Mouse (Mus musculus) urinary bladder, postnatal 10 days (tissue): ENCODE measurements around the gene Pla2g12a.

ENCODE experiments used
- DNase-seq: peaks from one replicate; pipeline ENCODE4 v3.0.0; 2022; ENCODE audit warnings: low spot score

Gene Pla2g12a

DNA sequence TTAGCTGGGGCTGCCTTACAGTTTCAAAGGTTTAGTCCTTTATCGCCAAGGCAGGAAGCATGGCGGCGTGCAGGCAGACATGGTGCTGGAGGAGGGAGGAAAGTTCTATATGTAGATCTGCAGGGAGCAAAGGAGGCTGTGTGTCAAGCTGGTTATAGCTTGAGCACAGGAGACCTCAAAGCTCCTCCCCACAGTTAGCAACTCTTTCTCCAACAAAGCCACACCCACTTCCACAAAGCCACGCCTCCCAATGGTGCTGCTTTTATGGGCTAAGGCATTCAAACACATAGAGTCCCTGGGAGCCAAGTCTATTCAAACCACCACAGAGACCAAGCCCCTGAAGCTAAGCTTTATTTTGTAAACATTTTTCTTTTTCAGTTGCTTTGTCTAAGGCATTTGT lies 20.5 kb downstream of the Pla2g12a start:
- no peak for DNase-seq

DNA sequence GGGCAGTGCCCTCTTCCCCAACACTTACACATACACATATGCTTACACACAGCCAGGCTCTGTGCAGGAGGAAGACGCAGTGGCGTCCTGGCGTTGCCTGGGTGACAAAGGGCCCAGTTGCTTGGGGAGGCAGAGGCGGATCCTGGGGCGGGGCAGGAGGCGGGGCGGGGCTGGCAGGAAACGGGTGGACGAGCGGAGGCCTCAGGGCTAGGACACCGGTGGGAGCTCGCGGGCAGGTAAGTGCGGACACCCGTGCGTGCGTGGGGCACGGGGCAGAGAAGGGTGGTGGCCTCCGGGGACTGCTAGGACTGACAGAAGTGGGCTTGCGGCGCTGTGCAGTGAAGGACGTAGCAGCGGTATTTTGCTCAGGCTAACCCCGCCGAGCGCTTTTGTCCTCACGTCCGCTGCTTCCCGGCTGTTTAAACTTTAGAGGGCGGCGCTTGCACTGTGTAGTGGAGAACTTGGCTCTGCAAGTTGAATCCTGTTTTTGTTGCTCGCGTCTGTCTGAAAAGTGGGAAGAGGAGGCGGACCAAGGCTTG lies 22.9 kb downstream of the Pla2g12a start, which contains the start of gene Casp6:
TSS of gene Casp6 (plus strand) at position 155 of the 539 bp plus-strand sequence.
- peak; percentile 31 for DNase-seq

DNA sequence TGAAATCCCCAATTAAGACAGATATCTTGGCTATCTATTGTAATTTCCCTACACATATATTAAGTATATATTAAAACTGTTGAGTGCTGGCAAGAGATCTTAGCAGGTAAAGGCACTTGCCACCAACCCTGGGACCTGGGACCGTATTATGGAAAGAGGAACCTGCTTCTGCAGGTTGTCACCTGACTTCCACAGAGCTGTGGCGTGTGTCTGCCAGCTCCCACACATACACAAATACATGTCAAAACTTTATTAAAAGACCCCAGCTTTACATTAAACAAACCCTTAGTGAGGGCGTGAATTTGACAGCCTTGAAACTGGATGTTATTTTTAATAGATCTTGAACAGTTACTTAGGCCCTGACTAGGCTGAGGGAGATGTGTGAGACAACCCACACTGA lies 25.0 kb downstream of the Pla2g12a start:
- DNase-seq = no peak

DNA sequence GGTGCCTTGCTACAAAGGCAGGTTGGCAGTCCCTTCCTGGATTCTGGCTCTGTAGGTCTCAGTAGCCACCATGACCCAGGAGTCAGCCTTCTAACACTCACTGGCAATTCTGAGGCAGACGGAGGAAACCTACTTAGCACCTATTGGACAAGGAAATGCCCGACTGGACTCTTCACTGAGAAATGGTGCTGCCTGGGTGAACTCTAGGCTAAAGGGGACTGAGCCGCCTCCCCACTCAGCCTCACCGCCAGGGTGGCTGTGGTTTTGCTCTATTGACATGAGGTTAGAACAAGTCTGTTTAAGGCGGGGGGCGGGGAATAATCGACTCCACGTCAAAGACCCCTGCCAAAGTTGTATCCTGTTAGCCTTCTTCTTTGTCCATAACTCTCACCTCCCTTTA lies 25.5 kb downstream of the Pla2g12a start:
- DNase-seq = no peak

DNA sequence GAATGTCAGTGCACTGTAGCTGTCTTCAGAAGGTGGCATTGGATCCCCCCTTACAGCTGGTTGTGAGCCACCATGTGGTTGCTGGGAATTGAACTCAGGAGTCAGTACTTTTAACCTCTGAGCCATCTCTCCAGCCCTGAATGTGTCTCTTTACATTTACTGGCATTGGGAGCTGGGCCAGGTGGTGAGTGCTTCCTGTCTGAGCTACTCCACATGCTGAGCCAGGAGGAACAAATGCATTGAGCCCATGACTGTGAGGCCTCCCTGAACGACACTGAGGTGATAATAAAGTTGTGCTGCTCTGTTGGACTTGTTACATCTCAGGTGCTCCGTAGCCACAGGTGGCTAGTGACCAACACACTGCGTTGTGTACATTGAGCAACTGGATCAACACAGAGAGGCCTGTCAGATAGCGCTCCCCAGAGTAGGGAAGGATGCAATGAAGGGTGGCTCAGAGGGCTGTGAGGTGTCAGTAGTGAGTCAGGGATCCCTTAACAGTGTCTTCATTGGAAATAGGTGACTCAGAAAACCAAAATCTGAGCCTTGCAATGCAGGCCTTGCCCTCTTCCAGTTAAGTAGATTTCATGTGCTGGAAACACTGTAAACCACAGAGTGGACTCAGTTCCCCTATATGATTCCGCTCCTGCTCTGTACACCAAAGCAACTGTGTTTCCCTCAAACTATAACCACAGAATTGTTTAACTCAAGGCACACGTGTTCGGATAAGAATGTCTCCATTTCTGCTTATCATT lies 26.2 kb downstream of the Pla2g12a start:
- DNase-seq = no peak

DNA sequence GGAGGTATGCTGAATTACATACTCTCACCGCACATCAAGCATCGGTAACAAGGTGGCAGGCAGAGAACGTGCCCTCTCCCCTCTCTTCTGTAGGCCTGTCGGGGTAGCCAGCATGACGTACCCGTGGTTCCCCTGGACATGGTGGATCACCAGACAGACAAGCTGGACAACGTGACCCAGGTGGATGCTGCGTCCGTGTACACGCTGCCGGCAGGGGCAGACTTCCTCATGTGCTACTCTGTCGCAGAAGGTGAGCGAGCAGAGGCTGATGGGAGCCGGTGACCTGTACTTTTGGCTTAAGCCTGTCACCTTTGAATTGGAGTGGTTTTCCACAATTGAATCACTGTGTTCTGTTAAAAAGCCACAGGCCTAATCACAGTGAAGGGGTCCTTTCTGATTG lies 33.6 kb downstream of the Pla2g12a start:
- no peak for DNase-seq

DNA sequence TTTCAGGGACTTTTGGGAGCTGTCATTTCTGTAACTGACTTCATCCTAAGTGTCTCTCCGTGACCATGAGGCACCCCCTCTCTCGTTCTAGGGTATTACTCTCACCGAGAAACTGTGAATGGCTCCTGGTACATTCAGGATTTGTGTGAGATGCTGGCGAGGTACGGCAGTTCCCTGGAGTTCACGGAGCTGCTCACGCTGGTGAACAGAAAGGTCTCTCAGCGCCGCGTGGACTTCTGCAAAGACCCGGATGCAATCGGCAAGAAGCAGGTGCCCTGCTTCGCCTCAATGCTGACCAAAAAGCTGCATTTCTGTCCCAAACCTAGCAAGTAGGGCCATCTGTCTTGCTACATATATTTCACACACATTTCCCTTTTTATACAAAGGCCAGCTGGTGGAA lies 34.8 kb downstream of the Pla2g12a start:
- no peak for DNase-seq

DNA sequence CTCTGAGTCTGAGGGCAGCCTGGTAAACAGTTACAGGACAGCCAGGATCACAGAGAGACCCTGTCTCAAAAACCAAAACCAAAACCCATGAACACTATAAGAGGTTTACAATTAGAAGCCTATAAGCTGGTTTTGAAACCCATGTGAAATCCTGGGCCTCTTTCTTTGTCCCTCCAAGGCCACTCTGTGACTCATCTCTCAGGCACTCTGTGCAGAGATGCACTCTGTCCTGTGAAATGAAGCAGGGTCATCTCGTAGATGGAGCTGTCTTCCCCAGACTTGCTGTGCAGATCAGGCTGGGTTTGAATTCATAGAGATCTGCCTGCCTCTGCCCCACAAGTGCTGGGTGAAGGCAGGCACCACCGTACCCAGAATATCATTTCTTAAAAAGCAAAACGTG lies 39.0 kb downstream of the Pla2g12a start:
- no peak for DNase-seq

DNA sequence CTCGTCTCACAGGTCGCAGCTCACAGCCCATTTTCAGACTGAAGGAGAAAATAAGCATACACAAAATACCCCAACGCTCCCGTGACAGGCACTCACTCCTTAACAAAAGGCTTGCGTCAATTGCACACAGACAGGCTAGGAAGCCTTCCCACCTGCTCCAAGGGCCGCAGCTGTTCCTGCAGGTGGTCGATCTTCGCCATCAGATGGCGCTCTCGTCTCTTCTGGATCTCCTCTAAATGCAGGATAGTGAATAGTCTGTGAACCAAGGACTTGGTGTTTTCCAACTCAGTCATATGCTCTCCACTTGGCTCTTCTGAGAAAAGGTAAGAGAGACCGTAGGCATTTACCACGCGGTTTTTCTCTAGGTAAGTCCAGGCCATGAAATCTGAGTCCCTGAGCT lies 40.0 kb downstream of the Pla2g12a start:
- DNase-seq = no peak

DNA sequence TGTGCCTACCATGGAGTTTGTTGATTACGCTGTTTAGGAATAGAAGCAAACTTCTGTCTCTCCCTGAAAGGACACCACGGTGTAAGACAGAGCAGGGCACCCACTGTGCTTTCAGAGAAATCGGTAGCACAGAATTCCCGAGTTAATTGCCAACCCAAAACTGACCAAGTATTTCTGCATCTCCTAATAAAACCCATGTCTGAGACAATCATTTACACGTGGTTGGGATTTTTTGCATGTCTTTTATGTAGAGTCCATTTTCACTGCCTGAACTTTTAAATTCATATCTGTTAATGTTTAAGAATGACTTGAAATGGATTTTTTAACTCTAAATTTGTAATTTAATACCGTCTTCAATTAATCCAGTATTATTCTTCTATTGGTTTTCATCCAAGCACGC lies 45.2 kb downstream of the Pla2g12a start:
- no peak for DNase-seq

DNA sequence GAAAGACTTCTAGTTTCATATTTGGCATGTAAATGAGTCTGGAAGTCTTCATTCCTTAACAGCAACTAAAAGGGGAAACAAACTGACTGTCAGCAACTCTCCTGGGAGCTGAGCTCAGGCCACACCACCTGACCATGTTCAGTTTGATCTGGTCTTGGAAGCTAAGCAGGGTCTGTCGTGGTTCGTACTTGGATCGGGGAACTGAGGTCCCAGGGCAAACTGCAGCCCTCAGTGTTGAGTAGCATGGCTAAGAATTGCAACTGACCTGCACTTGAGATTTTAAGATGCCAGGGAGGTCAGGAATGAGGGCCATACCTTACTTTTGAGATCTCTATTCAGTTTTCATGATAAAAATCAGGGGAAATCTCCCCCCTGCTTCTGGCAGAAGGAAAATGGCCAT lies 47.5 kb downstream of the Pla2g12a start:
- DNase-seq = no peak

DNA sequence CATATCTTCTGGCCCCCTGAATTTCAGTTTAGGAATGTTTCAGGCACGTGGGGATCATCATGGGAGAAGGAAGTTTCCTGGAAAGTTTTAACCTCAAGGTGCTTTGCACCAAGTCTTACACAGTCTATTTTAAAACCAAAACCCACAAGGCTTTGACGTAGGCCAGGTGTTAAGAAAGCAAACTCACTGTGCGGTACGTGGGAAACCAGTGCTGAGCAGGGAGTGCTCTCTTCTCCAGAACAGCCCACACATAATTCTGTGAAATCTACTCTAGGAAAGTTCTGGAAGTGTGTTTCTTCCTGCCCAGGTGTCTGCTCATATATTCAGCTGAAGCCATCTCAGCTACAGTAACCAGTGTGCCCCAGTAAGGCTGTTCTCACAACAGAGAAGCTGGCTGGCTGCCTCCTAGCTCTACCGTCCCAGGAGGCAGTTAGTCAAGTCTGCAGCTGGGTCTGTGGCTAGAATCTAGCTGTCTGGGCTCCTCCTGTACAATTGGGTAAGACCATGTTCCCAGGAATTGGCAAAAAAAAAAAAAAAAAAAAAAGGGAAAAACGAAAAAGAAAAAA lies 51.9 kb downstream of the Pla2g12a start:
- no peak for DNase-seq

DNA sequence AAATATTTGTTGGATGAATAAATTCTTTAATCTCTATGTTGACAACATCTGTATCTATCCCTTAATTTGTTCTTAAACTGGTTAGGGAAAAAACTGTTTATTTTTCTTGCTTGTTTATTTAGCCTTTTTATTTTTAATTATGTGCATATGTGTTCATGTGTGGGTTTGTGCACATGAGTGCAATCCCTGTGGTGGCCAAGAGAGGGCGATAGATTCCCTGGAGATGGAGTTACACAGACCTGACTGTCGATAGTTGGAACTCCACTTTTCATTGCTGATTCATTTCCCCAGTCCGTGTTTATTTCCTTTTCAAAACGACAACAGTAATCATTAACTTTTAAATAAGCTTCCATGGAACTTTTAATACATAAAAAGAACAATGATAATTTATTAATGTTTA lies 54.0 kb downstream of the Pla2g12a start:
- DNase-seq = no peak

DNA sequence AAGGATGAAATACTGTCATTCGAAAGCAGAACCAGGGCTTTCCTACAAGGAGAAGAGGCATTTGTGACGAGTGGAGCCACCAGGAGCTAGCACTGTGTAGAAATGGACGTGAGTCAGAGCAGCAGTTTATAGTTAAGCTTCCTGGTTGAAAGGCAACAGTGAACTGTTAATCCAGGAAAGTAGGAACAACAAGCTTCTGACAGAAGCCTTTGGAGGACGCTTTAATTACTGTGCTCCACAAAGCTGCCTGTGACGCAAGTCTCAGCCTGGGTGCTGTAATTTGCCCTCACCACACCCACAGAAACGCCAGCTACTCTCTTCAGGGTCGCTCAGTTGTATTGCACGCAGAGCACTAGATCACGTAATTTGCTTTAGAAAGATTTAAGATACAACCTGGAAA lies 58.2 kb downstream of the Pla2g12a start:
- DNase-seq = no peak

DNA sequence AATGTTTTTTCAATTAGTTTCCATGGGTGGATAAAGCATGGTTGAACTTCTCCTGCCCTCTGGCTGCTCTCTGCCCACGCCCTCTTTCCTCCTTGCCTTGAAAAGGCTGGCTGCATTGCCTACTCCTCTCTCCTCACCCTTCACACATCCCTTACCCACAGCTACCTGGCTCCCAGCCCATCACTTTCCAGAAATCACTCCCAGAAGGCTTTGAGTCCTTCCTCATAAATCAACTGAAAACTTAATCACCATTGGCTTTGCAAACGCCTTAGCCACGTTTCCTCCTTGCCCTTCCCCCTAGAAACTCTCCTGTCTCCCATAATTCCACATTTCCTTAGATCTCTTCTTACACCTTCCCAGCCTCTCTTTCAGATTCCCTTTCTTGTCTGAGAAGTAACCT lies 59.4 kb downstream of the Pla2g12a start:
- DNase-seq = no peak

DNA sequence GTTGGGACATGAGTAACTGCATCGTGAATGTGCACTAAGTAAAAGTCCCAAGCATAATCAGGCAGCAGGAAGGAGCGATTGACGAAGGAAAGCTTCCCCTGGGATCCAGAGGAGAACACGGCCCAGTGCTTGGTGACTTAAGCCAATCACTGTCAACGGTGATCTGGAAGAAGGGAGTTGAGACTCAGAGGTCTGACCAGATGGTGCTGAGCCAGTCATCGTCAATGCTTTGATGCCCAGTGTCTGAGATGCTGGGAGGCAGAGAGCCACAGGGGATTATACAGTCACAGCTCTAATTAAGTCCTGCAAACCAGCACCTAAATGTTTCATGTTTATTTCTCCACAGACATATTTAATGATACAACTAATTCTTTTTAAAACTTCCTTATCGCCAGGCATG lies 60.7 kb downstream of the Pla2g12a start:
- no peak for DNase-seq

DNA sequence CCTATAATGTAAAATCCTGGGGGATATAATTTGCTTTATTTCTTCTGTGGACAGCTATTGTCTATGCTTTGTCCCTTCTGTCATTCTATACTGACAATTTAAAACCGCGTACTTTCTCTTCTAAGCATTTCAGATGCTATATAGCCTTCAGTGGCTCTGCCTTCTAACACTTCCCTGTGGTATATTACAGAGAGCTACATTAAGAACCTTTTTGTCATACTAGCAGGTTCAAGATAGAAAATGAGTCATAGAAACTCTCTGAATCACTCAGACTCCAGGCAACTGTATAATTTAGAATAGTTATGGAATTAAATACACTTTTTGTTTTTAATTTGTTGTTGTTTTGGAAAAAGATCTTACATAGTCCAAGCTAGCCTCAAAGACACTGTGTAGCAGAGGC lies 62.4 kb downstream of the Pla2g12a start:
- no peak for DNase-seq

DNA sequence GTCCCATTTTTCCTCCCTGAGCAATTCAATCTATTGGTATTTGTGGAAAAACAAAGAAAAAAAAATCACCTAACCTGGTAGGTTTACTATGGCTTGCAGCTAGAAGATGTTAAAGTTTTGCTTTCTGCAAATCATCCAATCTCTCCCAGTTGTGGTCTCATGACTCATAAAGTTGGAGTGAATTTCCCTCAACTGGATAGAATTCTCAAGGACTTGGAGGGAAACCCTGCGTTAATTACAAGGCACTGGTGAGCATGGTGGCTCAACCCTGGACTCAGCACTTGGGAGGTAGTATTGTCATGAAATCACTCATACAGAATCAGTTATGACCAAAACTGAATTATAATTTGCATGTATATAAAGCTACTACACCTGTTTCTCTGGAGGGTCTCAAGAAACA lies 62.9 kb downstream of the Pla2g12a start:
- no peak for DNase-seq

DNA sequence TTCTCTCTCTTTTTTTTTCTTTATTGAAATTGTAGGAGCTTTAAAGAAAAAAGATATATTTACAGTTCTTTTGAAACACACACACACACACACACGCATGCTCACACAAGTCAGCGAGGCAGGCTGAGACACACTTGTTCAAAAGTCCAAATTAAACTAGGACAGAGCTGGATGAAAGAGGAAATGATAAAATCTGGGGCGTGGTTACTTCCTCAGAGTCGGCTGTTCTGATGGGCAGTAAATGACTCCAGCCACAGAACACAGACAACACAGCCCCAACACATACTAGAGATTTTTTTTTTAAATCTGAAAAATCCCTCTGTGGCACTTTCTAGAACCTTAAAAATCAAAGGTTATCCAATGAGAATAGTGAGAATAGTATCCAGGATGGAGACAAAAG lies 65.4 kb downstream of the Pla2g12a start:
- no peak for DNase-seq
